ENCODE assay signal across 20 mouse cellular contexts in genomic region chr5:108051026-108051425, GRCm38 (mm10). TPM values are rescaled to one million over a fixed set of nuclear protein-coding genes. Genes with fewer than 3 reads are reported as not detected.
DNase-seq lines count a peak whose midpoint lies in the region; TF ChIP-seq lines count a peak whose summit lies in the region.
"Had no signal": no experiment of that assay in that cellular context is flagged by ENCODE, and none has a peak within 500 bp of the region (broad histone marks: within the 10 kb centered on the region; RNA-seq: fewer than 3 reads in every experiment).

No protein-coding gene starts in this region.

- H3K4me1 ChIP-seq in CH12.LX (ENCODE audit: control insufficient read depth in 1 of 2, insufficient read depth in 2 of 2) = peaks cover 0 to 21% of the 10 kb centered on the region in 2 experiments; a peak in 2 of 4 replicates
- H3K4me1 ChIP-seq in MEL (ENCODE audit: control insufficient read depth in 1 of 2, insufficient read depth in 2 of 2, low read length in 2 of 2) = no peaks in the 10 kb centered on the region; a peak in 1 of 4 replicates

- H3K27me3 ChIP-seq in CH12.LX (replicated peaks) (no peaks in the 10 kb centered on the region), MEL (ENCODE audit: control insufficient read depth in 1 of 2, insufficient read depth in 2 of 2, low read length in 2 of 2) (no peaks in the 10 kb centered on the region)
- H3K27me3 ChIP-seq: Patski had no signal

- no peak overlapping the region for H3K9ac ChIP-seq in CH12.LX (ENCODE audit: insufficient read depth, low read depth)
- H3K9ac ChIP-seq in MEL (ENCODE audit: control insufficient read depth, low read depth, low read length, poor library complexity, severe bottlenecking) = no peak overlapping the region

- no peak overlapping the region for H3K4me2 ChIP-seq in CH12.LX (ENCODE audit: insufficient read depth, low read depth, poor library complexity, severe bottlenecking)

- in situ Hi-C loops in CH12.LX (cut with MboI; ENCODE audit: low pct_ligation_motif_present, low pct_unique_long_range_greater_than_20kb, low sequenced_read_pairs) = no loop called here

- no peak for TF ChIP-seq EP300 in CH12.LX (IDR thresholded peaks at IDR 0.05; ENCODE audit: low read length)
- no peak for TF ChIP-seq EP300 in MEL (IDR thresholded peaks at IDR 0.05; ENCODE audit: low read depth in 1 of 2, low read length in 2 of 2)

- no peaks in the 10 kb centered on the region for H3K36me3 ChIP-seq in CH12.LX (replicated peaks in 1 of 2; ENCODE audit: control insufficient read depth in 1 of 2, insufficient read depth in 1 of 2, low read length in 1 of 2)
- no peaks in the 10 kb centered on the region for H3K36me3 ChIP-seq in MEL (ENCODE audit: control insufficient read depth in 1 of 2, insufficient read depth in 2 of 2, low read length in 2 of 2)
- H3K36me3 ChIP-seq: G1E had no signal

- TF ChIP-seq POLR2A in CH12.LX (IDR thresholded peaks at IDR 0.05; ENCODE audit: low read depth, low read length) (no peak), MEL (IDR thresholded peaks at IDR 0.05; ENCODE audit: control insufficient read depth in 1 of 2, insufficient read depth in 1 of 2, low read depth in 1 of 2, low read length in 2 of 2, poor library complexity in 1 of 2) (no peak)

- H3K9me3 ChIP-seq in CH12.LX (replicated peaks; ENCODE audit: low read length) (no peaks in the 10 kb centered on the region), MEL (replicated peaks; ENCODE audit: insufficient read depth, low read length) (no peaks in the 10 kb centered on the region)
- H3K9me3 ChIP-seq: G1E had no signal

- H3K4me3 ChIP-seq in CH12.LX (replicated peaks in 1 of 3; ENCODE audit: low read depth in 2 of 3, low read length in 2 of 3, poor library complexity in 1 of 3) = no peak overlapping the region
- H3K4me3 ChIP-seq in MEL (ENCODE audit: control insufficient read depth in 1 of 2, insufficient read depth in 1 of 2, low read depth in 2 of 2, low read length in 2 of 2) = no peak overlapping the region

- TF ChIP-seq CTCF in CH12.LX (conservative IDR thresholded peaks at IDR 0.05 in 1 of 2, IDR thresholded peaks at IDR 0.05 in 1 of 2; ENCODE audit: low read depth in 2 of 2, low read length in 2 of 2) (no peak), MEL (IDR thresholded peaks at IDR 0.05 in 2 of 3, conservative IDR thresholded peaks at IDR 0.05 in 1 of 3; ENCODE audit: control insufficient read depth in 1 of 3, insufficient read depth in 1 of 3, low read depth in 2 of 3, low read length in 3 of 3, poor library complexity in 1 of 3, severe bottlenecking in 1 of 3) (no peak)

- no peak for TF ChIP-seq RAD21 in CH12.LX (IDR thresholded peaks at IDR 0.05; ENCODE audit: low read depth, low read length)
- TF ChIP-seq RAD21 in MEL (IDR thresholded peaks at IDR 0.05; ENCODE audit: low read depth, low read length) = no peak

- dilution Hi-C loops in CH12.LX (cut with MboI; ENCODE audit: extremely low pct_ligation_motif_present, extremely low pct_unique_long_range_greater_than_20kb, low sequenced_read_pairs) = no loop called here

- no peak overlapping the region for H3K27ac ChIP-seq in CH12.LX (ENCODE audit: insufficient read depth, low read depth)
- no peak overlapping the region for H3K27ac ChIP-seq in MEL (ENCODE audit: control insufficient read depth, low read depth, low read length)

- DNase-seq in heart, adult 11 months = peak; percentile 9
- no peak for DNase-seq in heart, postnatal 36 days
- DNase-seq in CH12.LX (ENCODE audit: extremely low read depth) (no peak), MEL (ENCODE audit: low read depth, low spot score) (no peak)
- DNase-seq in natural killer cell, adult 2 months (ENCODE audit: low spot score in 2 of 2) = no peak
- no peak for DNase-seq in layer of hippocampus, adult 18-20 months (ENCODE audit: low spot score in 2 of 2)
- DNase-seq: adrenal gland, adult 2 months; adrenal gland, adult 8-10 months; adrenal gland, postnatal 10 days; adrenal gland, postnatal 14 days; adrenal gland, postnatal 25 days; adrenal gland, postnatal 36 days; B cell, adult 2 months; cerebellum, adult 11 months; cerebellum, adult 11-12 months; cerebellum, adult 18-20 months; cerebellum, adult 2 months; cerebellum, adult 8-10 months had no signal

- H3K79me2 ChIP-seq in CH12.LX (replicated peaks; ENCODE audit: control insufficient read depth, extremely low read depth, insufficient read depth, poor library complexity, severe bottlenecking) = no peaks in the 10 kb centered on the region
- no peaks in the 10 kb centered on the region for H3K79me2 ChIP-seq in MEL (ENCODE audit: control insufficient read depth, insufficient read depth, low read length, poor library complexity)

- intact Hi-C loops in heart, postnatal 36 days (cut with DNase I) = no loop called here

TF ChIP-seq in CH12.LX, 34 proteins besides CTCF, POLR2A, EP300 and RAD21:
- TF ChIP-seq ZC3H11A (IDR thresholded peaks at IDR 0.05; ENCODE audit: low read depth, low read length) (no peak), MAZ (IDR thresholded peaks at IDR 0.05; ENCODE audit: low read depth, low read length) (no peak), ELF1 (IDR thresholded peaks at IDR 0.05; ENCODE audit: low read depth, low read length) (no peak), GABPA (IDR thresholded peaks at IDR 0.05; ENCODE audit: insufficient replicate concordance, low read depth, low read length) (no peak), TBP (conservative IDR thresholded peaks at IDR 0.05; ENCODE audit: low read depth, low read length) (peak; percentile 66; the same call in 1 of the 2 replicates)

TF ChIP-seq in MEL, 35 proteins besides CTCF, POLR2A, EP300 and RAD21:
- TF ChIP-seq CHD2 (IDR thresholded peaks at IDR 0.05; ENCODE audit: low read length) (no peak), TBP (IDR thresholded peaks at IDR 0.05; ENCODE audit: low read depth, low read length) (peak; percentile 73)

RNA-seq across cellular contexts. Expression of gene Mtf2, which starts 14.4 kb away (rescaled TPM):
- 10 to 100 TPM; 10.8 to 13.8 TPM for total RNA-seq in heart, postnatal 36 days (2021)
- total RNA-seq in CH12.LX (2012; rRNA removed) (58.7 and 65.2 TPM in 2 replicates), CH12.LX (2014; rRNA removed) (76.2 and 86.9 TPM in 2 replicates), MEL (2012; rRNA removed) (99.7 and 103 TPM in 2 replicates)
- polyA plus RNA-seq in CH12.LX (2012; ENCODE audit: insufficient read length, low read depth) (63.8 and 71.0 TPM in 2 replicates), MEL (2012; ENCODE audit: insufficient read depth in 1 of 2, insufficient read length in 2 of 2, low read depth in 1 of 2, low replicate concordance in 2 of 2, missing spikeins in 1 of 2) (100 to 1,000 TPM in 1 of 2 experiments, 10 to 100 TPM in 1; 69.9 to 263 TPM)
- total RNA-seq in layer of hippocampus, adult 18-20 months (2021) = 10 to 100 TPM; 46.3 to 48.1 TPM
